Mouse (Mus musculus) mouse embryonic stem cell (cell line): ENCODE results near the gene Metrn.

Experiments used
- in situ Hi-C, 2 experiments: fragments of 300-500 bp; cut with MboI; formaldehyde crosslinking; loops; 1 replicate in 1 of 2; 3 replicates in 1 of 2; pipeline ENCODE4 v1.14.3; 2019 to 2020; ENCODE audit warnings: low sequenced_read_pairs in 2 of 2, low pct_unique_long_range_greater_than_20kb in 1 of 2, mixed read lengths in 1 of 2; ENCODE audit not compliant: unreplicated experiment in 1 of 2

Metrn gene

GRCm38 (mm10) chr17:25786280-25786679 lies 10.7 kb downstream of the Metrn start, which contains the start of gene Ccdc78:
Gene Ccdc78, plus strand, starts transcription at chr17:25786580.
- in situ Hi-C loops = no loop called here

GRCm38 (mm10) chr17:25785281-25785745 lies 11.6 kb downstream of the Metrn start, which contains the start of gene Haghl:
Gene Haghl, minus strand, starts transcription at chr17:25785673.
- in situ Hi-C loops = no loop called here

GRCm38 (mm10) chr17:25783861-25784574 lies 12.9 kb downstream of the Metrn start:
- in situ Hi-C loops = no loop called here

- in situ Hi-C loops = no loop called here
Observed at GRCm38 (mm10) chr17:25783086-25783485, 13.8 kb downstream of the Metrn start.

GRCm38 (mm10) chr17:25781339-25781738 lies 15.6 kb downstream of the Metrn start:
- in situ Hi-C loops = no loop called here

GRCm38 (mm10) chr17:25777948-25778347 lies 19.0 kb downstream of the Metrn start:
- in situ Hi-C loops = no loop called here

GRCm38 (mm10) chr17:25775318-25776062 lies 21.4 kb downstream of the Metrn start:
- in situ Hi-C loops = no loop called here

- in situ Hi-C loops = no loop called here
Observed at GRCm38 (mm10) chr17:25773549-25774120, 23.3 kb downstream of the Metrn start, which contains the start of gene Narfl. Gene Narfl, plus strand, starts transcription at chr17:25773776.

GRCm38 (mm10) chr17:25769331-25769730 lies 27.6 kb downstream of the Metrn start:
- in situ Hi-C loops = loop anchor here in 1 of 2 experiments (5.0 kb wide), 1 partner anchor 37 kb away; no protein-coding TSS in a partner anchor

GRCm38 (mm10) chr17:25765886-25766285 lies 31.1 kb downstream of the Metrn start:
- in situ Hi-C loops = loop anchor here in 1 of 2 experiments (5.0 kb wide), 1 partner anchor 34 kb away; no protein-coding TSS in a partner anchor

GRCm38 (mm10) chr17:25762591-25762990 lies 34.3 kb downstream of the Metrn start:
- in situ Hi-C loops = no loop called here

- in situ Hi-C loops = no loop called here
Observed at GRCm38 (mm10) chr17:25761561-25761970, 35.4 kb downstream of the Metrn start.

- in situ Hi-C loops = no loop called here
Observed at GRCm38 (mm10) chr17:25760148-25760547, 36.8 kb downstream of the Metrn start.

- in situ Hi-C loops = no loop called here
Observed at GRCm38 (mm10) chr17:25757691-25758090, 39.2 kb downstream of the Metrn start.

GRCm38 (mm10) chr17:25756378-25757242 lies 40.3 kb downstream of the Metrn start:
- in situ Hi-C loops = no loop called here

GRCm38 (mm10) chr17:25755627-25756377 lies 41.1 kb downstream of the Metrn start:
- in situ Hi-C loops = no loop called here

GRCm38 (mm10) chr17:25755086-25755485 lies 41.9 kb downstream of the Metrn start:
- in situ Hi-C loops = no loop called here

GRCm38 (mm10) chr17:25754241-25754640 lies 42.7 kb downstream of the Metrn start, which contains the start of gene Msln:
Gene Msln, minus strand, starts transcription at chr17:25754378.
- in situ Hi-C loops = no loop called here
